9 mouse cellular contexts compared by ENCODE assay signal in genomic region chr2:160066491-160067303, GRCm38 (mm10).
A peak's percentile ranks its signal among the peaks of the same experiment; 100 is the strongest.
DNase-seq lines count a peak whose midpoint lies in the region; ATAC-seq and TF ChIP-seq lines count a peak whose summit lies in the region.
"Had no signal": no experiment of that assay in that cellular context is flagged by ENCODE, and none has a peak within 500 bp of the region (broad histone marks: within the 10 kb centered on the region; RNA-seq: fewer than 3 reads in every experiment).

No protein-coding gene starts in this region.

- H3K4me1 ChIP-seq in hindbrain, embryonic 14.5 days (replicated peaks; ENCODE audit: control insufficient read depth, insufficient read depth, low read length) = no peaks in the 10 kb centered on the region; the same call in 1 of the 2 replicates
- peaks cover 11% of the 10 kb centered on the region for H3K4me1 ChIP-seq in hindbrain, embryonic 10.5 days (replicated peaks)
- H3K4me1 ChIP-seq in lung, embryonic 14.5 days (ENCODE audit: insufficient read depth) = peaks cover 4% of the 10 kb centered on the region; the same call in 1 of the 2 replicates
- H3K4me1 ChIP-seq: liver, embryonic 15.5 days had no signal

- no peak overlapping the region for H3K4me2 ChIP-seq in hindbrain, embryonic 14.5 days (replicated peaks)
- 0 out of 2 replicates have a peak overlapping the region, but pooled peaks have one; percentile 2 for H3K4me2 ChIP-seq in lung, embryonic 14.5 days
- H3K4me2 ChIP-seq: liver, embryonic 15.5 days had no signal

- no peaks in the 10 kb centered on the region for H3K36me3 ChIP-seq in hindbrain, embryonic 14.5 days (replicated peaks; ENCODE audit: control insufficient read depth, insufficient read depth)
- no peaks in the 10 kb centered on the region for H3K36me3 ChIP-seq in hindbrain, embryonic 10.5 days
- H3K36me3 ChIP-seq in lung, embryonic 14.5 days (ENCODE audit: insufficient read depth) = no peaks in the 10 kb centered on the region
- H3K36me3 ChIP-seq: liver, embryonic 15.5 days had no signal

- DNase-seq in hindbrain, embryonic 14.5 days (ENCODE audit: low spot score) = peak; percentile 52
- no peak for DNase-seq in hindbrain, embryonic 10.5 days (ENCODE audit: low spot score)
- peak; percentile 81 for DNase-seq in adrenal gland, postnatal 10 days
- DNase-seq in gastrocnemius, postnatal 36 days = peak; percentile 62 to 76
- peak; percentile 79 for DNase-seq in kidney, adult 18-20 months
- DNase-seq in lung, embryonic 14.5 days = peak; percentile 88
- no peak for DNase-seq in thymus, postnatal 0 days (ENCODE audit: low spot score)
- DNase-seq in spleen, postnatal 4 days (ENCODE audit: low spot score in 2 of 2) = no peak

- intact Hi-C loops in gastrocnemius, postnatal 36 days (cut with DNase I) = no loop called here

- no peak overlapping the region for H3K9ac ChIP-seq in hindbrain, embryonic 14.5 days
- H3K9ac ChIP-seq in lung, embryonic 14.5 days = no peak overlapping the region
- H3K9ac ChIP-seq: liver, embryonic 15.5 days had no signal

- no peaks in the 10 kb centered on the region for H3K27me3 ChIP-seq in hindbrain, embryonic 14.5 days (ENCODE audit: control insufficient read depth, insufficient read depth, low read length)
- H3K27me3 ChIP-seq in hindbrain, embryonic 10.5 days (ENCODE audit: insufficient read depth, poor library complexity, severe bottlenecking) = no peaks in the 10 kb centered on the region
- H3K27me3 ChIP-seq in lung, embryonic 14.5 days (ENCODE audit: insufficient read depth, low read length) = no peaks in the 10 kb centered on the region
- H3K27me3 ChIP-seq: liver, embryonic 15.5 days had no signal

- no peak for ATAC-seq in hindbrain, embryonic 14.5 days (ENCODE audit: low FRiP score)
- ATAC-seq in lung, embryonic 14.5 days (ENCODE audit: insufficient read depth) = peak; percentile 90

- 37% methylated on average over 6 of the region's 6 CpGs for WGBS in hindbrain, embryonic 14.5 days
- 58% methylated on average over 6 of the region's 6 CpGs for WGBS in hindbrain, embryonic 10.5 days
- WGBS in lung, embryonic 14.5 days = 32% methylated on average over 6 of the region's 6 CpGs

- no peaks in the 10 kb centered on the region for H3K9me3 ChIP-seq in hindbrain, embryonic 14.5 days (ENCODE audit: control insufficient read depth, low read length)
- H3K9me3 ChIP-seq in hindbrain, embryonic 10.5 days = no peaks in the 10 kb centered on the region
- H3K9me3 ChIP-seq in lung, embryonic 14.5 days (ENCODE audit: low read depth, low read length) = no peaks in the 10 kb centered on the region
- H3K9me3 ChIP-seq: liver, embryonic 15.5 days had no signal

- no peak for TF ChIP-seq CTCF in lung, embryonic 14.5 days (IDR thresholded peaks at IDR 0.05; ENCODE audit: low read depth)

- H3K4me3 ChIP-seq in hindbrain, embryonic 14.5 days (replicated peaks; ENCODE audit: low read length) = no peak overlapping the region
- no peak overlapping the region for H3K4me3 ChIP-seq in hindbrain, embryonic 10.5 days
- no peak overlapping the region for H3K4me3 ChIP-seq in lung, embryonic 14.5 days (ENCODE audit: low read depth, low read length)
- H3K4me3 ChIP-seq: liver, embryonic 15.5 days had no signal

- no peak overlapping the region for H3K27ac ChIP-seq in hindbrain, embryonic 14.5 days
- H3K27ac ChIP-seq in hindbrain, embryonic 10.5 days = no peak overlapping the region
- H3K27ac ChIP-seq in lung, embryonic 14.5 days (ENCODE audit: low read depth) = peak overlapping the region; percentile 54; the same call in 1 of the 2 replicates
- H3K27ac ChIP-seq: liver, embryonic 15.5 days had no signal

Comparison
In these comparisons a context has a peak if more than half of its experiments do, and no peak if none do; other contexts are left out.
1. DNase-seq: peak in hindbrain, embryonic 14.5 days (single experiment), adrenal gland, postnatal 10 days (single experiment), gastrocnemius, postnatal 36 days (2 of 2), kidney, adult 18-20 months (single experiment) and lung, embryonic 14.5 days (single experiment); none in hindbrain, embryonic 10.5 days (single experiment), thymus, postnatal 0 days (single experiment) and spleen, postnatal 4 days (0 of 2).